Mouse (Mus musculus) hindbrain, postnatal 0 days (tissue): ENCODE data around the gene Ier2. TPM values are rescaled to one million over a fixed set of nuclear protein-coding genes. Genes with fewer than 3 reads are reported as not detected.

Experiments used
- ATAC-seq: fragments of 200-750 bp; cut with Nextera tagmentation; 2 replicates; pipeline ENCODE4 v1.8.0; 2017; ENCODE audit warnings: mild to moderate bottlenecking, moderate TSS enrichment, moderate library complexity
- DNase-seq: peaks from one replicate; pipeline ENCODE4 v3.0.0-alpha.2; 2015; ENCODE audit warnings: low spot score
- H3K27ac ChIP-seq: fragments of 300-500 bp; sonication (generic); 2 replicates; pipeline ENCODE4 v1.5.1; 2014; ENCODE audit warnings: mild to moderate bottlenecking
- H3K27me3 ChIP-seq: fragments of 300-500 bp; sonication (generic); 2 replicates; pipeline ENCODE4 v1.6.1; 2014; ENCODE audit warnings: low read length, mixed read lengths; ENCODE audit not compliant: insufficient read depth
- H3K36me3 ChIP-seq: fragments of 300-500 bp; sonication (generic); 2 replicates; pipeline ENCODE4 v1.6.1; 2014; ENCODE audit warnings: low read length, mixed read lengths; ENCODE audit not compliant: insufficient read depth
- H3K4me1 ChIP-seq: fragments of 300-500 bp; sonication (generic); 2 replicates; pipeline ENCODE4 v1.6.1; 2014; ENCODE audit warnings: antibody characterized with exemption, low read length, mixed read lengths; ENCODE audit not compliant: insufficient read depth
- H3K4me2 ChIP-seq: fragments of 300-500 bp; sonication (generic); 2 replicates; pipeline ENCODE4 v1.6.1; 2014; ENCODE audit warnings: low read depth, mild to moderate bottlenecking, low read length, moderate library complexity, mixed read lengths
- H3K4me3 ChIP-seq: fragments of 300-500 bp; sonication (generic); 2 replicates; pipeline ENCODE4 v1.5.1; 2014; ENCODE audit warnings: low read length
- H3K9ac ChIP-seq: fragments of 300-500 bp; sonication (generic); replicated peaks from 2 replicates; pipeline ENCODE4 v1.6.1; 2014; ENCODE audit warnings: mild to moderate bottlenecking, low read length, moderate library complexity, mixed read lengths
- H3K9me3 ChIP-seq: fragments of 300-500 bp; sonication (generic); 2 replicates; pipeline ENCODE4 v1.6.1; 2016; ENCODE audit warnings: low read length, mixed read lengths
- CTCF ChIP-seq: IDR thresholded peaks from 2 replicates; pipeline ENCODE4 v1.5.1; 2016; ENCODE audit warnings: antibody characterized with exemption, control low read depth, low read depth
- whole genome bisulfite sequencing: fragments of 180-500 bp; shearing (Covaris S2); extraction: QIAGEN DNeasy Blood & Tissue Kit; methylation state at CpG from one replicate; pipeline ENCODE4 v1.1.7; 2014; 5-methylcytosine and 5-hydroxymethylcytosine counted together
- polyA plus RNA-seq: library from polyadenylated mRNA; unstranded; fragments of >200 nt; fragmentation: Nextera tagmentation; extraction: Ambion mirVana; gene quantifications from 2 replicates; pipeline ENCODE4 v1.2.1, GENCODE M21; 2015
- total RNA-seq: library from RNA; depleted of rRNA; stranded (reverse); fragments of >200 nt; gene quantifications from 2 replicates; pipeline ENCODE4 v1.2.3, GENCODE M21; 2014

The Ier2 gene
- total and polyA plus RNA-seq, 2 experiments from 2014 or later: 12.5 to 20.9 TPM

DNA sequence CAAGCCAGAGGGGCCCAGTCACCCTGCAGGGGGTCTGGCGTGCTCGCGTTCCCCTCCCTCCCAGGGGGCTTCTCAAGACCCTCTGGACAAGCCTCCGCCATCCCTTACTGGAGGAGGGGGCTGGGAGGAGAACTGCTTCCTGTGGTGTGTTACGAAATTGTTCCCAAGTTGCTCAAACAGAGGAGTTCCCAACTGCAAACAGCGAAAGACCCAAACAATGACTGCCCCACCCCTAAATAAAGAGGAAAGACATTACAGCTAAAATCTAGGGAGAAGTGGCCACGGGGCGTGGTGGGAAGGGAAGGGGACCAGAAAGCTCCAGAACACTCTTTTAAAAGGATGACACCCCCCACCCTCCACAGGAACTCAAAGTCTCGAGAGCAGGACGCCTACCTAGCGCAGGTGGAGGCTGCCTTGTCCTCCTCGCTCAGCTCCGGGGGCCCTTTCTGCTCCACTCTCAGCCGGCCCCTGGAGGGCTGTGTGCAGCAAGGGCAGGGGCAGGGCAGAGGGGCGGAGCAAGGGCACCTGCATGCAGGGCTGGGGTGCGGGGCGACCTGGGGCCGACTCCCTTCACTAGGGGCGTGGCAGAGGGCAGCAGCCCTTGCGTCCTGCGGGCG lies 44.7 kb upstream of the Ier2 start:
- H3K9ac ChIP-seq: peak overlapping the region; percentile 37; the same call in 1 of the 2 replicates
- no peak overlapping the region for H3K4me3 ChIP-seq
- ATAC-seq: no peak
- H3K9me3 ChIP-seq: no peaks in the 10 kb centered on the region
- peaks cover 22% of the 10 kb centered on the region for H3K4me1 ChIP-seq
- H3K4me2 ChIP-seq: peak overlapping the region; percentile 34
- peak overlapping the region; percentile 79 for H3K27ac ChIP-seq
- peaks cover 5% of the 10 kb centered on the region for H3K27me3 ChIP-seq
- DNase-seq: no peak
- WGBS: 14% methylated on average over 22 of the region's 22 CpGs
- H3K36me3 ChIP-seq: no peaks in the 10 kb centered on the region
- TF ChIP-seq CTCF: no peak

DNA sequence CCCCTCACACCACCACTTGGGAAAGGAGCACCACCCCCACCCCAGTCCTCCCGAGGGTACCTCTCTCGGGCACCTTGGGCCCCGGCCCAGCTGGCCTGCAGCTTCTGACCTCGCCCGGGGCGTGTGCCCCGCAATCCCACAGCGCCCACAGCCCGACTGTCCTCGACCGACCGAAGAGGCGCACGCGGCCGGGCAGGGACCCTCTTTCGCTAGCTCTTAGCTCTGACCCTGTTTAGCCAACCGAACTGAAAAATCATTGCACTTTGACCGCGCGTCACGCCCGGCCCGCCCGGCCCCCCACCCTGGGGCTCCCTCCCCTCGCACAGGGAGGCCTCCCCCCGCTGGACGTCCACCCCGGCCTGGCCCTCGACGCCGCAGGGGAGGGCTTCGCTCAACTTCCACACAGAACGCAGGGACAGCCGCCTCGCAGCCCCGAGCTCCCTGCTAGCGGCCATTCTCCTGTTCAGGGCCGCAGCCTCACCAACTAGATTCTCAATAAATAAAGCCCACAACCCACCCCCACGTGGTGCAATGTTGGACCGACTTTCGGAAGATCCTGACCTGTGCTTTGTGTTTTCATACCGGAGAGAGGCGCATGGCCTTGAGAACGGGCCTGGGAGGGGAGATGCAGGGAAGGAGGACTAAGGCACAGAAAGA lies 44.1 kb upstream of the Ier2 start:
- peaks cover 22% of the 10 kb centered on the region for H3K4me1 ChIP-seq
- no peak for ATAC-seq
- H3K36me3 ChIP-seq: no peaks in the 10 kb centered on the region
- TF ChIP-seq CTCF: no peak
- peak overlapping the region; percentile 79 for H3K27ac ChIP-seq
- DNase-seq: no peak
- peaks cover 6% of the 10 kb centered on the region for H3K27me3 ChIP-seq
- H3K9ac ChIP-seq: peak overlapping the region; percentile 37; the same call in 1 of the 2 replicates
- H3K4me2 ChIP-seq: peak overlapping the region; percentile 34; the same call in 1 of the 2 replicates
- 6% methylated on average over 44 of the region's 45 CpGs for WGBS
- peak overlapping the region; percentile 10 for H3K4me3 ChIP-seq
- no peaks in the 10 kb centered on the region for H3K9me3 ChIP-seq

DNA sequence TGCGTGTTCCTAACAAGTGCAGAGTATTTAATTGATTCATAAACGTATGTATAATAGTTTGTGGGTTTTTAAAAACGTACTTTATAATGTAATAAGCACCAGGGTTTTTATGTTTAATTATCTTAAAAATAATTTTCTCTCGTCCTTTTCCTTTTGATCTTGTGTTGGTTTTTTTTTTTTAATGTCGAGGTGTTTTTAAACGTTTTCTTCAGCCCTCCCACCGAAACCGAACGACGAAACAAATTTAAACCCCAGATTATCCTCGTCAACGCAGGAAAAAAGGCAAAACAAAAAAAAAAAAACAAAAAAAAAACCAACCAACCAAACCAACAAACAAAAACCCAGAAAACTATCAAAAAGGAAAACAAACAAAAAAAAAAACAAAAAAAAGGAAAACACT lies 43.3 kb upstream of the Ier2 start:
- H3K36me3 ChIP-seq: no peaks in the 10 kb centered on the region
- H3K4me1 ChIP-seq: peaks cover 22% of the 10 kb centered on the region
- no peak for TF ChIP-seq CTCF
- peak overlapping the region; percentile 79; the same call in 1 of the 2 replicates for H3K27ac ChIP-seq
- ATAC-seq (no peak), DNase-seq (no peak)
- 10% methylated on average over 12 of the region's 12 CpGs for WGBS
- H3K9ac ChIP-seq: no peak overlapping the region; the same call in 1 of the 2 replicates
- peak overlapping the region; percentile 10; the same call in 1 of the 2 replicates for H3K4me3 ChIP-seq
- peaks cover 6% of the 10 kb centered on the region for H3K27me3 ChIP-seq
- H3K4me2 ChIP-seq: peak overlapping the region; percentile 44
- no peaks in the 10 kb centered on the region for H3K9me3 ChIP-seq

DNA sequence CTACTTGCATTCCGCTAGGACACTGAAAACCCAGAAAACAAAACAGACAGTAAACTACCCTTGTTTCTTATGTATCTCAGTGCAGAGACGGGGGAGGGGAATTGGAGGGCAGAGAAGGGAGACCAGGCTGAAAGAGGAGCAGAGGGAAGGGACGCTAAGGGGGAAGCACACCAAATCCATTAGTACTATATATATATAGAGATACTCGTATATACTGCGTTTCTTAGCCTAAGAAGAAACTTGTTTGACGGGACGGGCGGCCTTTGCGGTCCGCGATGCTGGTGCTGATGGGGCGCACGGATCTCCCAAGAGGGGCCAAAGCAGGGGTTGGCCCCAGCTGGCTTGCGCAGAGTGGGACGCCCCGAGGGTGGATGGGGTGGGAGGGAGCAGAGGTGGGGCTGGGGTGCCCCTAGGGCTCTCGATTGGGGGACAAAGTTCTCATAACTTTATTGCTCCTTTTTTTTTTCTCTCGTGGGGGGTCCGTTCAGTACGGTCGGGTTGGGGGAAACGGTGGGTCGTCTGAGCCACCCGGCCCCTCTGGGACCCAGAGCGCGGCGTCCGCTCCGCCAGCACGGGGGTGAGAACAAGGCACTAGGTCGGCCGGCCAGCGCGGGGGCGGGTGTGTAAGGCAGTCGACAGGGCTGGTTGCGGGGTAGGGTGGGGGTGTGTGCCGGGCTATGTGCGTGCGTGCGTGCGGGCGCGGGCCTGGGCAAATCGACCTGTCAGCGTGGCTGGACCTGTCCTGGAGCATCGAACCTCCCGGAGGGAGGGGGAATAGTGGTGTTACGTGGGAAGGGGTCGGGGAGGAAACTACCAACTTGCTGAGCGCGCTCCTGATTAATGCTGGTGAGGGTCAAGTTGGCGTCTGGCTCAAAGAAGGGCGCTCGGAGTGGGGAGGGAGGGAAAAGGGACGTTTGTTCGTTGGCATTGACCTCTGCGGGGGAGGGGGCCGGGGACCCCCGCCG lies 42.5 kb upstream of the Ier2 start:
- H3K9me3 ChIP-seq: no peaks in the 10 kb centered on the region
- peaks cover 22% of the 10 kb centered on the region for H3K4me1 ChIP-seq
- H3K9ac ChIP-seq: peak overlapping the region; percentile 18
- DNase-seq: no peak
- 2% methylated on average over 54 of the region's 61 CpGs for WGBS
- peaks cover 6% of the 10 kb centered on the region for H3K27me3 ChIP-seq
- H3K4me2 ChIP-seq: peak overlapping the region; percentile 44
- TF ChIP-seq CTCF: no peak
- ATAC-seq: no peak
- peak overlapping the region; percentile 71 for H3K27ac ChIP-seq
- peak overlapping the region; percentile 15 for H3K4me3 ChIP-seq
- no peaks in the 10 kb centered on the region for H3K36me3 ChIP-seq

DNA sequence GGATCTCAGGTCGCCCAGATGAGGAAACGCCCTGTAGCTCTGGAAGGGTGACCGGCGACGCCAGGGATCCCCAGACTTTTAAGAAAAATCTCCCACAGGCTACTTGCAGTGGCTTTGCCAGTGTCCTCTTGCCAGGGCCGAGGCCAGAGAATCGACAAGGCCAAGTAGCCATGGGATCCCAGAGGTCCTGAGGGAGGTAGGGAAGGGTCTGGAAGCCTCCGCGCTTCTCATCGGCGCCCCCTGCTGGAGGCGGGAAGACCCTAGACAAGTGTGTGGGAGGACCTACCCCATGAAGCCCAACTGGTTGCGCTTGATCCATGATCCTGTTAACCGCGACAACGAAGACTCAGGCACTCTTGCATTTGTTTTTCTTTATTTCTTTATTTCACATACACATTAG lies 41.7 kb upstream of the Ier2 start:
- Histone ChIP-seq H3K4me3 (no peak overlapping the region), H3K36me3 (no peaks in the 10 kb centered on the region), H3K4me2 (peak overlapping the region; percentile 44), H3K9me3 (no peaks in the 10 kb centered on the region), H3K4me1 (peaks cover 17% of the 10 kb centered on the region; the same call in 1 of the 2 replicates), H3K27me3 (peaks cover 6% of the 10 kb centered on the region), H3K27ac (peak overlapping the region; percentile 71; the same call in 1 of the 2 replicates), H3K9ac (no peak overlapping the region)
- 7% methylated on average over 16 of the region's 16 CpGs for WGBS
- peak; percentile 82 for TF ChIP-seq CTCF
- DNase-seq: peak; percentile 91
- peak; percentile 57 for ATAC-seq
